Mouse (Mus musculus) E14TG2a.4 (cell line): Measurements from ENCODE around the gene Snx8.

Experiments
- CTCF ChIP-seq: conservative IDR thresholded peaks from 2 replicates; pipeline ENCODE4 v1.5.1; 2014; ENCODE audit warnings: low read length
- NANOG ChIP-seq: IDR thresholded peaks from 2 replicates; pipeline ENCODE4 v1.6.1; 2014; ENCODE audit warnings: borderline replicate concordance, low read length, mixed read lengths

DNA sequence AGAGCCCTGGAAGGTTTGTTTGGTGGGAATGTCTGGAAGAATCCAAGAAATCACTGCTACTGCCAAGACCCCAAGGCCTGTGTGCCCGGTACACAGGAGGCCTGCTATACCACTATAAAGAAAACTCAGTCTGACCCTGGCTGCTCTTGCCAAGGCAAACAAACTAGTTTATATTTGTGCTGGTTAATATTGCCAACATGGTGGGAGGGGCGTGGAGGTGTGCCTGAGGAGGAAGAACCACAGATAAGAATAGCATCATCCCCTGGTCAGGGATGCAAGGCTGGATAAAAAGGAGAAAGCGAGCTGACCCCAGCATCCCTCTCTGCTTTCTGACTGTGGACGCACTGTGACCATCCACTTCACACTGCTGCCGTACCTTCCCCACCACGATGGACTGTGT, 36.7 kb downstream of the Snx8 start:
- TF ChIP-seq CTCF (no peak), NANOG (no peak)
